Mouse (Mus musculus) liver, adult 2 months (tissue): ENCODE measurements around the gene Lhfpl2.

Experiments
- CTCF ChIP-seq: fragments of 200-500 bp; IDR thresholded peaks from 2 replicates; pipeline ENCODE4 v1.5.1; 2011; ENCODE audit warnings: low read depth, low read length, control low read depth
- POLR2A ChIP-seq: fragments of 200-500 bp; IDR thresholded peaks from 2 replicates; pipeline ENCODE4 v1.6.1; 2011; ENCODE audit warnings: low read length, control low read depth; ENCODE audit not compliant: insufficient read depth; ENCODE audit errors: extremely low read depth

DNA sequence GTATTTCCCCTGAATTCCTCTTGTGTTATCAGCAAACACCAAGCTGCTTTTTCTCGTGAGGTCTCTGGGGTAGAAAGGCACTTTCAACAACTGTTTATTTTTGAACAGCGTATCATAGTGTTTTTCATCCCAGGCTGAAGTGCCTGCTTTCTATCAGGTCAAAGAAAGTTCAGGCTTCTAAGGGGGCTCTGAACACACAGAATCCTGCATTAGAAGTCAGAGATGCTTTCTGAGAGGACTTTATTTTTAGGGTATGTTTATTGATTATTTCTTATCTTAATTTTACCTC lies 19.6 kb upstream of the Lhfpl2 start:
- TF ChIP-seq CTCF (no peak), POLR2A (no peak)
